Mouse (Mus musculus) olfactory bulb, adult 2 months (tissue): Measurements from ENCODE around the gene Pacrg.

Experiments
- CTCF ChIP-seq: fragments of 200-500 bp; IDR thresholded peaks from 2 replicates; pipeline ENCODE4 v1.5.1; 2012; ENCODE audit warnings: low read depth, mild to moderate bottlenecking, low read length, moderate library complexity; ENCODE audit not compliant: insufficient read depth
- POLR2A ChIP-seq: fragments of 200-500 bp; IDR thresholded peaks from 2 replicates; pipeline ENCODE4 v1.6.1; 2012; ENCODE audit warnings: mild to moderate bottlenecking, low read depth, low read length, moderate library complexity; ENCODE audit not compliant: insufficient read depth

GRCm38 (mm10) chr17:10394855-10395254 lies 445.3 kb downstream of the Pacrg start:
- TF ChIP-seq CTCF (no peak), POLR2A (no peak)
